Mouse (Mus musculus) stomach, embryonic 15.5 days (tissue): ENCODE measurements around the gene Tubgcp4. TPM values are rescaled to one million over a fixed set of nuclear protein-coding genes. Genes with fewer than 3 reads are reported as not detected.

Source experiments
- ATAC-seq: fragments of 200-750 bp; cut with Nextera tagmentation; 2 replicates; pipeline ENCODE4 v1.8.0; 2017; ENCODE audit warnings: low read depth, moderate number of reproducible peaks, moderate TSS enrichment; ENCODE audit not compliant: insufficient read depth, low FRiP score
- H3K27ac ChIP-seq: fragments of 300-500 bp; sonication (generic); 2 replicates; pipeline ENCODE4 v1.5.1; 2015; ENCODE audit warnings: mild to moderate bottlenecking, inconsistent platforms
- H3K27me3 ChIP-seq: fragments of 300-500 bp; sonication (generic); replicated peaks from 2 replicates; pipeline ENCODE4 v1.6.1; 2015; ENCODE audit warnings: inconsistent platforms
- H3K36me3 ChIP-seq: fragments of 300-500 bp; sonication (generic); 2 replicates; pipeline ENCODE4 v1.6.1; 2015; ENCODE audit warnings: inconsistent platforms
- H3K4me1 ChIP-seq: fragments of 300-500 bp; sonication (generic); 2 replicates; pipeline ENCODE4 v1.6.1; 2015; ENCODE audit warnings: inconsistent platforms
- H3K4me2 ChIP-seq: fragments of 300-500 bp; sonication (generic); 2 replicates; pipeline ENCODE4 v1.6.1; 2015; ENCODE audit warnings: mild to moderate bottlenecking, inconsistent platforms
- H3K4me3 ChIP-seq: fragments of 300-500 bp; sonication (generic); replicated peaks from 2 replicates; pipeline ENCODE4 v1.5.1; 2015; ENCODE audit warnings: inconsistent platforms
- H3K9ac ChIP-seq: fragments of 300-500 bp; sonication (generic); 2 replicates; pipeline ENCODE4 v1.6.1; 2015; ENCODE audit warnings: inconsistent platforms
- H3K9me3 ChIP-seq: fragments of 300-500 bp; sonication (generic); 2 replicates; pipeline ENCODE4 v1.6.1; 2016; ENCODE audit warnings: inconsistent platforms
- WGBS: fragments of 180-500 bp; shearing (Covaris S2); methylation state at CpG from one replicate; pipeline ENCODE4 v1.1.7; 2015; 5-methylcytosine and 5-hydroxymethylcytosine counted together
- polyA plus RNA-seq: library from polyadenylated mRNA; unstranded; fragments of >200 nt; fragmentation: Nextera tagmentation; extraction: Ambion mirVana; gene quantifications from 2 replicates; pipeline ENCODE4 v1.2.1, GENCODE M21; 2015

Gene Tubgcp4
- polyA plus RNA-seq, 1 experiment from 2014 or later, result 50.5 TPM

GRCm38 (mm10) chr2:121214491-121214890, 44.0 kb downstream of the Tubgcp4 start:
- ATAC-seq, result no peak
- no peak overlapping the region for H3K4me2 ChIP-seq
- no peak overlapping the region for H3K27ac ChIP-seq
- H3K9ac ChIP-seq, result no peak overlapping the region
- WGBS, result 70% methylated on average over 3 of the region's 3 CpGs
- no peaks in the 10 kb centered on the region for H3K27me3 ChIP-seq
- H3K4me3 ChIP-seq, result no peak overlapping the region
- no peaks in the 10 kb centered on the region for H3K9me3 ChIP-seq
- H3K4me1 ChIP-seq, result no peaks in the 10 kb centered on the region
- peaks cover 24% of the 10 kb centered on the region for H3K36me3 ChIP-seq

GRCm38 (mm10) chr2:121219177-121219576, 48.7 kb downstream of the Tubgcp4 start:
- Histone ChIP-seq H3K9ac (no peak overlapping the region), H3K36me3 (peaks cover 25% of the 10 kb centered on the region), H3K4me3 (no peak overlapping the region), H3K9me3 (no peaks in the 10 kb centered on the region), H3K27ac (no peak overlapping the region), H3K4me1 (no peaks in the 10 kb centered on the region), H3K27me3 (no peaks in the 10 kb centered on the region), H3K4me2 (no peak overlapping the region)
- no peak for ATAC-seq

GRCm38 (mm10) chr2:121219994-121220393, 49.5 kb downstream of the Tubgcp4 start:
- no peaks in the 10 kb centered on the region for H3K9me3 ChIP-seq
- no peak overlapping the region for H3K4me3 ChIP-seq
- peaks cover 25% of the 10 kb centered on the region for H3K36me3 ChIP-seq
- no peak overlapping the region for H3K27ac ChIP-seq
- H3K4me1 ChIP-seq, result no peaks in the 10 kb centered on the region
- H3K4me2 ChIP-seq, result no peak overlapping the region
- ATAC-seq, result no peak
- H3K27me3 ChIP-seq, result no peaks in the 10 kb centered on the region
- no peak overlapping the region for H3K9ac ChIP-seq

- WGBS, result 87% methylated on average over 2 of the region's 2 CpGs
- H3K9me3 ChIP-seq, result no peaks in the 10 kb centered on the region
- H3K4me1 ChIP-seq, result no peaks in the 10 kb centered on the region
- no peak overlapping the region for H3K4me3 ChIP-seq
- no peak overlapping the region for H3K9ac ChIP-seq
- no peak overlapping the region for H3K4me2 ChIP-seq
- peaks cover 43% of the 10 kb centered on the region for H3K36me3 ChIP-seq
- no peak for ATAC-seq
- H3K27ac ChIP-seq, result no peak overlapping the region
- H3K27me3 ChIP-seq, result no peaks in the 10 kb centered on the region
These were observed 52.6 kb downstream of the Tubgcp4 start for GRCm38 (mm10) chr2:121223010-121223409.

GRCm38 (mm10) chr2:121228135-121228534, 57.7 kb downstream of the Tubgcp4 start:
- H3K36me3 ChIP-seq, result peaks cover 41% of the 10 kb centered on the region
- no peaks in the 10 kb centered on the region for H3K9me3 ChIP-seq
- ATAC-seq, result no peak
- no peak overlapping the region for H3K27ac ChIP-seq
- no peak overlapping the region for H3K4me3 ChIP-seq
- WGBS, result 92% methylated on average over 4 of the region's 4 CpGs
- H3K4me2 ChIP-seq, result no peak overlapping the region
- H3K9ac ChIP-seq, result no peak overlapping the region
- no peaks in the 10 kb centered on the region for H3K4me1 ChIP-seq
- H3K27me3 ChIP-seq, result no peaks in the 10 kb centered on the region

GRCm38 (mm10) chr2:121235460-121236072, 65.1 kb downstream of the Tubgcp4 start:
- Histone ChIP-seq H3K4me3 (no peak overlapping the region), H3K27ac (no peak overlapping the region), H3K4me1 (no peaks in the 10 kb centered on the region), H3K27me3 (no peaks in the 10 kb centered on the region), H3K36me3 (peaks cover 34% of the 10 kb centered on the region), H3K9ac (no peak overlapping the region), H3K4me2 (no peak overlapping the region), H3K9me3 (no peaks in the 10 kb centered on the region)
- ATAC-seq, result peak; percentile 92
- 83% methylated on average over 8 of the region's 8 CpGs for WGBS

- H3K4me3 ChIP-seq, result no peak overlapping the region
- no peaks in the 10 kb centered on the region for H3K4me1 ChIP-seq
- H3K27ac ChIP-seq, result no peak overlapping the region
- H3K9ac ChIP-seq, result no peak overlapping the region
- no peaks in the 10 kb centered on the region for H3K9me3 ChIP-seq
- ATAC-seq, result no peak
- 88% methylated on average over 4 of the region's 4 CpGs for WGBS
- H3K27me3 ChIP-seq, result no peaks in the 10 kb centered on the region
- H3K4me2 ChIP-seq, result no peak overlapping the region
- H3K36me3 ChIP-seq, result peaks cover 36% of the 10 kb centered on the region
These were observed 69.0 kb downstream of the Tubgcp4 start for GRCm38 (mm10) chr2:121239426-121239825.

- Histone ChIP-seq H3K9me3 (no peaks in the 10 kb centered on the region), H3K27ac (no peak overlapping the region), H3K4me2 (no peak overlapping the region), H3K4me3 (no peak overlapping the region), H3K9ac (no peak overlapping the region), H3K27me3 (no peaks in the 10 kb centered on the region), H3K4me1 (no peaks in the 10 kb centered on the region), H3K36me3 (peaks cover 44% of the 10 kb centered on the region; the same call in 1 of the 2 replicates)
- WGBS, result 92% methylated on average over 5 of the region's 5 CpGs
- no peak for ATAC-seq
These were observed 73.6 kb downstream of the Tubgcp4 start for GRCm38 (mm10) chr2:121244099-121244498.

Other genes starting within 250 kb of the Tubgcp4 start
- gene Ubr1, start 199.9 kb upstream of the Tubgcp4 start, polyA plus RNA-seq, result 21.5 and 22.9 TPM in 2 replicates
- gene Tmem62, start 193.6 kb upstream of the Tubgcp4 start, polyA plus RNA-seq, result 3.5 and 4.9 TPM in 2 replicates
- gene Ccndbp1, start 162.3 kb upstream of the Tubgcp4 start, polyA plus RNA-seq, result 33.6 and 35.0 TPM in 2 replicates
- gene Epb42, start 133.6 kb upstream of the Tubgcp4 start, polyA plus RNA-seq, result 6.0 and 12.2 TPM in 2 replicates
- 0.17 and 0.31 TPM in 2 replicates for gene Tgm5, start 84.8 kb upstream of the Tubgcp4 start, polyA plus RNA-seq
- gene Tgm7, start 60.9 kb upstream of the Tubgcp4 start, polyA plus RNA-seq, result 0.40 and 0.52 TPM in 2 replicates
- gene Adal, start 30.2 kb upstream of the Tubgcp4 start, polyA plus RNA-seq, result 19.1 and 19.5 TPM in 2 replicates
- gene Lcmt2, start 30.0 kb upstream of the Tubgcp4 start, polyA plus RNA-seq, result 20.1 and 23.1 TPM in 2 replicates
- 8.6 and 9.7 TPM in 2 replicates for gene Zscan29, start 471 bp downstream of the Tubgcp4 start, polyA plus RNA-seq
- 51.9 and 60.6 TPM in 2 replicates for gene Trp53bp1, start 100.8 kb downstream of the Tubgcp4 start, polyA plus RNA-seq
- 4.0 and 5.3 TPM in 2 replicates for gene Map1a, start 118.9 kb downstream of the Tubgcp4 start, polyA plus RNA-seq
- 16.7 and 18.1 TPM in 2 replicates for gene Ppip5k1, start 184.7 kb downstream of the Tubgcp4 start, polyA plus RNA-seq
- 157 and 165 TPM in 2 replicates for gene Ckmt1, start 187.1 kb downstream of the Tubgcp4 start, polyA plus RNA-seq
- not detected in 2 replicates for gene Strc, start 216.5 kb downstream of the Tubgcp4 start, polyA plus RNA-seq
- 742 and 872 TPM in 2 replicates for gene Pdia3, start 243.1 kb downstream of the Tubgcp4 start, polyA plus RNA-seq
- gene Catsper2, start 243.1 kb downstream of the Tubgcp4 start, polyA plus RNA-seq, result 1.6 and 2.3 TPM in 2 replicates